Mouse (Mus musculus) liver, postnatal 0 days (tissue): ENCODE measurements around the gene Atp2b2.

Source experiments
- CTCF ChIP-seq: sonication (generic); IDR thresholded peaks from 2 replicates; pipeline ENCODE4 v1.5.1; 2016; ENCODE audit warnings: antibody characterized with exemption, low read depth
- EP300 ChIP-seq: IDR thresholded peaks from 2 replicates; pipeline ENCODE4 v1.6.1; 2016; ENCODE audit warnings: antibody characterized with exemption, low read depth, mild to moderate bottlenecking

GRCm38 (mm10) chr6:113998413-113998812, 44.0 kb downstream of the Atp2b2 start:
- TF ChIP-seq CTCF (no peak), EP300 (no peak)
